Comparison of ENCODE assay signal across 16 mouse cellular contexts in genomic region chr13:98902366-98903025, GRCm38 (mm10). TPM values are rescaled to one million over a fixed set of nuclear protein-coding genes. Genes with fewer than 3 reads are reported as not detected.
DNase-seq lines count a peak whose midpoint lies in the region; ATAC-seq lines count a peak whose summit lies in the region.
"Had no signal": no experiment of that assay in that cellular context is flagged by ENCODE, and none has a peak within 500 bp of the region (broad histone marks: within the 10 kb centered on the region; RNA-seq: fewer than 3 reads in every experiment).

No protein-coding gene starts in this region.

- no peaks in the 10 kb centered on the region for H3K27me3 ChIP-seq in heart, embryonic 16.5 days (ENCODE audit: control insufficient read depth, insufficient read depth, low read length)
- H3K27me3 ChIP-seq in heart, embryonic 11.5 days (ENCODE audit: control insufficient read depth, insufficient read depth, low read length), result no peaks in the 10 kb centered on the region
- H3K27me3 ChIP-seq: embryonic facial prominence, embryonic 15.5 days; liver, embryonic 12.5 days had no signal

- no peak overlapping the region for H3K4me2 ChIP-seq in heart, embryonic 16.5 days (ENCODE audit: low read depth, low read length)
- H3K4me2 ChIP-seq in heart, embryonic 11.5 days, result no peak overlapping the region
- H3K4me2 ChIP-seq: embryonic facial prominence, embryonic 15.5 days; liver, embryonic 12.5 days had no signal

- H3K9me3 ChIP-seq in heart, embryonic 16.5 days (replicated peaks; ENCODE audit: control insufficient read depth, low read length), result no peaks in the 10 kb centered on the region; the same call in 1 of the 2 replicates
- H3K9me3 ChIP-seq in heart, embryonic 11.5 days (replicated peaks; ENCODE audit: control insufficient read depth, low read length), result no peaks in the 10 kb centered on the region
- H3K9me3 ChIP-seq: embryonic facial prominence, embryonic 15.5 days; liver, embryonic 12.5 days had no signal

- H3K9ac ChIP-seq in heart, embryonic 16.5 days (ENCODE audit: low read length), result no peak overlapping the region
- H3K9ac ChIP-seq in heart, embryonic 11.5 days (ENCODE audit: low read depth, low read length), result no peak overlapping the region
- H3K9ac ChIP-seq: embryonic facial prominence, embryonic 15.5 days; liver, embryonic 12.5 days had no signal

- 86% methylated on average over 8 of the region's 8 CpGs for WGBS in heart, embryonic 16.5 days
- 92% methylated on average over 8 of the region's 8 CpGs for WGBS in heart, embryonic 11.5 days (ENCODE audit: insufficient replicate concordance)

- H3K27ac ChIP-seq in heart, embryonic 16.5 days (ENCODE audit: low read length), result no peak overlapping the region
- H3K27ac ChIP-seq in heart, embryonic 11.5 days (ENCODE audit: low read depth, low read length), result no peak overlapping the region
- H3K27ac ChIP-seq: embryonic facial prominence, embryonic 15.5 days; liver, embryonic 12.5 days had no signal

- DNase-seq in T-cell, adult 2 months (ENCODE audit: low spot score), result peak; percentile 40
- DNase-seq in induced T-regulatory cell, adult 2 months (ENCODE audit: low read depth), result peak; percentile 20
- DNase-seq in thymus, postnatal 0 days (ENCODE audit: low spot score), result peak; percentile 52
- DNase-seq in adrenal gland, postnatal 10 days, result no peak
- no peak for DNase-seq in adrenal gland, adult 18-20 months (ENCODE audit: low spot score in 2 of 2)
- DNase-seq: heart, postnatal 10 days; lung, postnatal 10 days; midbrain, embryonic 14.5 days; right cerebral cortex, adult 18-20 months; spleen, adult 18-20 months had no signal

- H3K4me1 ChIP-seq in heart, embryonic 16.5 days (ENCODE audit: control insufficient read depth, insufficient read depth, low read length), result no peaks in the 10 kb centered on the region; the same call in 1 of the 2 replicates
- H3K4me1 ChIP-seq in heart, embryonic 11.5 days (ENCODE audit: control insufficient read depth, insufficient read depth, low read length), result no peaks in the 10 kb centered on the region
- H3K4me1 ChIP-seq: embryonic facial prominence, embryonic 15.5 days had no signal

- ATAC-seq in heart, embryonic 16.5 days (replicated peaks; ENCODE audit: extremely low read depth, insufficient read depth, low FRiP score), result 0 out of 2 replicates have a peak, but pooled peaks have one; percentile 28
- no peak for ATAC-seq in heart, embryonic 11.5 days (replicated peaks; ENCODE audit: insufficient number of reproducible peaks, low FRiP score, low TSS enrichment)
- no peak for ATAC-seq in inflammation-experienced regulatory T-cells, adult 6 months
- ATAC-seq: forebrain, embryonic 16.5 days had no signal

- H3K4me3 ChIP-seq in heart, embryonic 16.5 days (ENCODE audit: low read length), result no peak overlapping the region
- H3K4me3 ChIP-seq in heart, embryonic 11.5 days (ENCODE audit: low read depth, low read length), result no peak overlapping the region
- H3K4me3 ChIP-seq: embryonic facial prominence, embryonic 15.5 days; liver, embryonic 12.5 days had no signal

- H3K36me3 ChIP-seq in heart, embryonic 16.5 days (ENCODE audit: control insufficient read depth, insufficient read depth), result peaks cover 6% of the 10 kb centered on the region; the same call in 1 of the 2 replicates
- H3K36me3 ChIP-seq in heart, embryonic 11.5 days (ENCODE audit: control insufficient read depth, insufficient read depth, low read length), result peaks cover 13% of the 10 kb centered on the region

RNA-seq across cellular contexts. Expression of gene Tnpo1, which starts 23.7 kb away (rescaled TPM):
- 39.5 and 40.5 TPM in 2 replicates for polyA plus RNA-seq in heart, embryonic 16.5 days (2015; fragmentation: Nextera tagmentation; extraction: Ambion mirVana)
- 29.7 and 52.2 TPM in 2 replicates for polyA plus RNA-seq in heart, embryonic 11.5 days (2014; fragmentation: Nextera tagmentation; extraction: Ambion mirVana)
- polyA plus RNA-seq in thymus, postnatal 0 days (2015; fragmentation: Nextera tagmentation; extraction: Ambion mirVana), result 33.8 and 37.8 TPM in 2 replicates
- polyA plus RNA-seq in inflammation-experienced regulatory T-cells, adult 6 months (2017; shearing (Covaris generic)), result 10 to 100 TPM; 24.5 to 35.9 (median 35.5) TPM
- 100 to 1,000 TPM in 1 of 2 experiments, 10 to 100 TPM in 1; 97.7 to 115 TPM for total RNA-seq in adrenal gland, postnatal 10 days (2021)
- total RNA-seq in adrenal gland, adult 18-20 months (2021), result 100 to 1,000 TPM; 103 to 135 TPM

Comparison
In these comparisons a context has a peak if more than half of its experiments do, and no peak if none do; other contexts are left out.
1. DNase-seq: peak in T-cell, adult 2 months (single experiment), induced T-regulatory cell, adult 2 months (single experiment) and thymus, postnatal 0 days (single experiment); none in adrenal gland, postnatal 10 days (single experiment) and adrenal gland, adult 18-20 months (0 of 2).